8 mouse cellular contexts compared by ENCODE assay signal in genomic region chr4:119204672-119205071, GRCm38 (mm10). TPM values are rescaled to one million over a fixed set of nuclear protein-coding genes. Genes with fewer than 3 reads are reported as not detected.
DNase-seq lines count a peak whose midpoint lies in the region; ATAC-seq and TF ChIP-seq lines count a peak whose summit lies in the region.
"Had no signal": no experiment of that assay in that cellular context is flagged by ENCODE, and none has a peak within 500 bp of the region (broad histone marks: within the 10 kb centered on the region; RNA-seq: fewer than 3 reads in every experiment).

No protein-coding gene starts in this region.

- H3K4me2 ChIP-seq in forebrain, embryonic 14.5 days (ENCODE audit: low read length): no peak overlapping the region
- H3K4me2 ChIP-seq: limb, embryonic 12.5 days had no signal

- intact Hi-C loops in left cerebral cortex, postnatal 10 days (cut with DNase I): loop anchor here (5.0 to 10.0 kb wide), 2 partner anchors 37 to 200 kb away; no protein-coding TSS in a partner anchor

- peak; percentile 77 for TF ChIP-seq CTCF in G1E (IDR thresholded peaks at IDR 0.05; ENCODE audit: low read depth, low read length)

- peaks cover 36% of the 10 kb centered on the region for H3K36me3 ChIP-seq in G1E (replicated peaks)
- H3K36me3 ChIP-seq in forebrain, embryonic 14.5 days (ENCODE audit: control insufficient read depth, insufficient read depth, low read length): peaks cover 16% of the 10 kb centered on the region

- no peak overlapping the region for H3K27ac ChIP-seq in forebrain, embryonic 14.5 days (ENCODE audit: low read depth, low read length)
- H3K27ac ChIP-seq: limb, embryonic 12.5 days had no signal

- H3K9ac ChIP-seq in forebrain, embryonic 14.5 days (ENCODE audit: low read length): no peak overlapping the region
- H3K9ac ChIP-seq: limb, embryonic 12.5 days had no signal

- WGBS in forebrain, embryonic 14.5 days: 18% methylated on average over 8 of the region's 8 CpGs

- peaks cover 37% of the 10 kb centered on the region for H3K27me3 ChIP-seq in G1E (ENCODE audit: insufficient read depth, low read length)
- no peaks in the 10 kb centered on the region for H3K27me3 ChIP-seq in forebrain, embryonic 14.5 days (replicated peaks; ENCODE audit: control insufficient read depth, insufficient read depth, low read length)

- no peak overlapping the region for H3K4me3 ChIP-seq in G1E (ENCODE audit: low read depth, low read length)
- H3K4me3 ChIP-seq in forebrain, embryonic 14.5 days (ENCODE audit: low read depth, low read length): no peak overlapping the region
- H3K4me3 ChIP-seq: limb, embryonic 12.5 days had no signal

- peak; percentile 57; the same call in 1 of the 2 replicates for ATAC-seq in G1E (ENCODE audit: extremely low read depth, insufficient number of reproducible peaks, low FRiP score, poor library complexity, severe bottlenecking)
- peak; percentile 55; the same call in 1 of the 2 replicates for ATAC-seq in forebrain, embryonic 14.5 days

- H3K4me1 ChIP-seq in G1E (ENCODE audit: insufficient read depth, low read depth, low read length): peaks cover 32% of the 10 kb centered on the region
- H3K4me1 ChIP-seq in forebrain, embryonic 14.5 days (ENCODE audit: control insufficient read depth, insufficient read depth, low read length): no peaks in the 10 kb centered on the region
- H3K4me1 ChIP-seq: limb, embryonic 12.5 days had no signal

- DNase-seq in G1E (ENCODE audit: low spot score): peak; percentile 72
- DNase-seq in adrenal gland, postnatal 25 days: peak; percentile 57
- peak; percentile 85 for DNase-seq in forebrain, embryonic 14.5 days (ENCODE audit: low spot score)
- peak; percentile 60 for DNase-seq in induced T-regulatory cell, adult 2 months (ENCODE audit: low read depth)
- peak; percentile 31 to 71 for DNase-seq in left cerebral cortex, postnatal 10 days (ENCODE audit: extremely low spot score in 1 of 2, low spot score in 2 of 2)
- DNase-seq in mesoderm, embryonic 11.5 days (ENCODE audit: low read depth, low spot score): peak; percentile 77
- DNase-seq in right cerebral cortex, postnatal 4 days: peak; percentile 71

- no peaks in the 10 kb centered on the region for H3K9me3 ChIP-seq in G1E (replicated peaks)
- H3K9me3 ChIP-seq in forebrain, embryonic 14.5 days (replicated peaks; ENCODE audit: control insufficient read depth, low read length): no peaks in the 10 kb centered on the region
- H3K9me3 ChIP-seq: limb, embryonic 12.5 days had no signal

RNA-seq across cellular contexts. Expression of gene Svbp, which starts 9.6 kb away (rescaled TPM):
- 47.3 and 63.2 TPM in 2 replicates for total RNA-seq in G1E (2014; fragmentation: Nextera tagmentation)
- 119 and 190 TPM in 2 replicates for total RNA-seq in G1E (2017)
- polyA plus RNA-seq in G1E (2012): 515 and 560 TPM in 2 replicates
- 17.7 and 20.2 TPM in 2 replicates for total RNA-seq in adrenal gland, postnatal 25 days (2021)
- 290 and 301 TPM in 2 replicates for polyA plus RNA-seq in forebrain, embryonic 14.5 days (2014; fragmentation: Nextera tagmentation; extraction: Ambion mirVana)
- total RNA-seq in left cerebral cortex, postnatal 10 days (2021): 10 to 100 TPM; 27.9 to 29.7 TPM

RNA-seq across cellular contexts. Expression of gene Tmem269, which starts 13.3 kb away (rescaled TPM):
- total RNA-seq in G1E (2014; fragmentation: Nextera tagmentation): not detected in 2 replicates
- total RNA-seq in G1E (2017): not detected in 2 replicates
- polyA plus RNA-seq in G1E (2012): not detected in 2 replicates
- total RNA-seq in adrenal gland, postnatal 25 days (2021): not detected in 2 replicates
- polyA plus RNA-seq in forebrain, embryonic 14.5 days (2014; fragmentation: Nextera tagmentation; extraction: Ambion mirVana): 0.22 and 0.48 TPM in 2 replicates
- total RNA-seq in left cerebral cortex, postnatal 10 days (2021): under 1 TPM; 0.28 to 0.30 TPM
- polyA plus RNA-seq: limb, embryonic 12.5 days had no signal

RNA-seq across cellular contexts. Expression of gene Ermap, which starts 14.9 kb away (rescaled TPM):
- total RNA-seq in G1E (2014; fragmentation: Nextera tagmentation): 249 and 348 TPM in 2 replicates
- 81.1 and 96.0 TPM in 2 replicates for total RNA-seq in G1E (2017)
- 47.4 and 62.9 TPM in 2 replicates for polyA plus RNA-seq in G1E (2012)
- total RNA-seq in adrenal gland, postnatal 25 days (2021): 0.30 TPM in 1 of 2 replicates, not detected in the other
- polyA plus RNA-seq in forebrain, embryonic 14.5 days (2014; fragmentation: Nextera tagmentation; extraction: Ambion mirVana): 0.41 and 0.94 TPM in 2 replicates
- total RNA-seq in left cerebral cortex, postnatal 10 days (2021): under 1 TPM; 0.45 to 0.51 TPM

RNA-seq across cellular contexts. Expression of gene AU022252, which starts 27.8 kb away (rescaled TPM):
- total RNA-seq in G1E (2014; fragmentation: Nextera tagmentation) (16.2 and 25.9 TPM in 2 replicates), G1E (2017) (13.8 and 14.0 TPM in 2 replicates)
- 10.1 and 15.2 TPM in 2 replicates for polyA plus RNA-seq in G1E (2012)
- 27.9 and 28.1 TPM in 2 replicates for total RNA-seq in adrenal gland, postnatal 25 days (2021)
- 25.5 and 28.8 TPM in 2 replicates for polyA plus RNA-seq in forebrain, embryonic 14.5 days (2014; fragmentation: Nextera tagmentation; extraction: Ambion mirVana)
- total RNA-seq in left cerebral cortex, postnatal 10 days (2021): 10 to 100 TPM; 32.3 to 35.4 TPM

RNA-seq across cellular contexts. Expression of gene P3h1, which starts 28.0 kb away (rescaled TPM):
- 9.3 and 14.1 TPM in 2 replicates for total RNA-seq in G1E (2014; fragmentation: Nextera tagmentation)
- 4.6 and 6.0 TPM in 2 replicates for total RNA-seq in G1E (2017)
- 5.9 and 6.6 TPM in 2 replicates for polyA plus RNA-seq in G1E (2012)
- 29.2 and 30.6 TPM in 2 replicates for total RNA-seq in adrenal gland, postnatal 25 days (2021)
- polyA plus RNA-seq in forebrain, embryonic 14.5 days (2014; fragmentation: Nextera tagmentation; extraction: Ambion mirVana): 8.0 and 9.5 TPM in 2 replicates
- 1 to 10 TPM; 8.5 to 8.6 TPM for total RNA-seq in left cerebral cortex, postnatal 10 days (2021)

Comparison
In these comparisons a context has a peak if more than half of its experiments do, and no peak if none do; other contexts are left out.
1. RNA of gene Ermap, which starts 14.9 kb away (total RNA-seq): 81.1 to 348 TPM in G1E; 0.45 to 0.51 TPM in left cerebral cortex, postnatal 10 days and 0.30 TPM in adrenal gland, postnatal 25 days; every median in the first group is over 10 times any median in the second.
2. Peak in every context shown above with its lines, with median percentiles within 50 percentile points of each other: DNase-seq.